Mouse (Mus musculus) forebrain, embryonic 12.5 days (tissue): ENCODE measurements around the gene Rab44. TPM values are rescaled to one million over a fixed set of nuclear protein-coding genes. Genes with fewer than 3 reads are reported as not detected.
"Not testable (repeated sequence)": the region's sequence is repeated elsewhere in the genome, so short reads cannot be mapped to it uniquely, and the experiment has no call there.

Source experiments
- ATAC-seq: fragments of 200-750 bp; cut with Nextera tagmentation; 2 replicates; pipeline ENCODE4 v1.8.0; 2017; ENCODE audit warnings: moderate TSS enrichment; ENCODE audit not compliant: low FRiP score
- H3K27ac ChIP-seq: fragments of 300-500 bp; sonication (generic); 2 replicates; pipeline ENCODE4 v1.5.1; 2016; ENCODE audit warnings: mild to moderate bottlenecking
- H3K27me3 ChIP-seq: fragments of 300-500 bp; sonication (generic); 2 replicates; pipeline ENCODE4 v1.6.1; 2016; ENCODE audit warnings: mild to moderate bottlenecking
- H3K36me3 ChIP-seq: fragments of 300-500 bp; sonication (generic); replicated peaks from 2 replicates; pipeline ENCODE4 v1.6.1; 2016; ENCODE audit warnings: mild to moderate bottlenecking
- H3K4me1 ChIP-seq: fragments of 300-500 bp; sonication (generic); 2 replicates; pipeline ENCODE4 v1.6.1; 2016
- H3K4me2 ChIP-seq: fragments of 300-500 bp; sonication (generic); 2 replicates; pipeline ENCODE4 v1.6.1; 2016; ENCODE audit warnings: mild to moderate bottlenecking, moderate library complexity
- H3K4me3 ChIP-seq: fragments of 300-500 bp; sonication (generic); replicated peaks from 2 replicates; pipeline ENCODE4 v1.5.1; 2016; ENCODE audit warnings: mild to moderate bottlenecking
- H3K9ac ChIP-seq: fragments of 300-500 bp; sonication (generic); 2 replicates; pipeline ENCODE4 v1.6.1; 2016; ENCODE audit warnings: mild to moderate bottlenecking
- H3K9me3 ChIP-seq: fragments of 300-500 bp; sonication (generic); 2 replicates; pipeline ENCODE4 v1.6.1; 2016
- WGBS: fragments of 180-500 bp; shearing (Covaris S2); methylation state at CpG from one replicate; pipeline ENCODE4 v1.1.7; 2016; 5-methylcytosine and 5-hydroxymethylcytosine counted together
- polyA plus RNA-seq: library from polyadenylated mRNA; unstranded; fragments of >200 nt; fragmentation: Nextera tagmentation; extraction: Ambion mirVana; gene quantifications from 2 replicates; pipeline ENCODE4 v1.2.1, GENCODE M21; 2016

The Rab44 gene
- 0.09 TPM in 1 of 2 replicates, not detected in the other for polyA plus RNA-seq

GRCm38 (mm10) chr17:29113591-29114352 is at the start of gene Rab44:
Gene Rab44 (plus strand): TSS chr17:29114145.
- Histone ChIP-seq H3K4me2 (no peak within 1 kb of the TSS), H3K27me3 (no peaks in the 10 kb centered on the region), H3K9me3 (no peaks in the 10 kb centered on the region), H3K4me3 (no peak within 1 kb of the TSS), H3K4me1 (no peaks in the 10 kb centered on the region), H3K36me3 (no peaks in the 10 kb centered on the region), H3K27ac (no peak within 1 kb of the TSS), H3K9ac (no peak within 1 kb of the TSS)
- no peak for ATAC-seq
- WGBS: 94% methylated on average over 13 of the region's 13 CpGs

- Histone ChIP-seq H3K4me1 (peaks cover 13% of the 10 kb centered on the region), H3K4me2 (no peak overlapping the region), H3K9ac (no peak overlapping the region), H3K4me3 (no peak overlapping the region), H3K27me3 (no peaks in the 10 kb centered on the region), H3K36me3 (no peaks in the 10 kb centered on the region), H3K27ac (no peak overlapping the region), H3K9me3 (no peaks in the 10 kb centered on the region)
- ATAC-seq: no peak
- 80% methylated on average over 21 of the region's 21 CpGs for WGBS
Measured at GRCm38 (mm10) chr17:29065245-29065940, 48.6 kb upstream of the Rab44 start.

GRCm38 (mm10) chr17:29065971-29066370 is 48.0 kb upstream of the Rab44 start:
- no peak overlapping the region for H3K27ac ChIP-seq
- WGBS: 94% methylated on average over 3 of the region's 3 CpGs
- peaks cover 15% of the 10 kb centered on the region for H3K4me1 ChIP-seq
- H3K27me3 ChIP-seq: no peaks in the 10 kb centered on the region
- H3K36me3 ChIP-seq: no peaks in the 10 kb centered on the region
- no peak overlapping the region for H3K4me2 ChIP-seq
- ATAC-seq: no peak
- no peaks in the 10 kb centered on the region for H3K9me3 ChIP-seq
- H3K4me3 ChIP-seq: no peak overlapping the region
- H3K9ac ChIP-seq: no peak overlapping the region

GRCm38 (mm10) chr17:29067416-29067815 is 46.5 kb upstream of the Rab44 start:
- H3K4me1 ChIP-seq: peaks cover 15% of the 10 kb centered on the region
- not testable (repeated sequence) for H3K27me3 ChIP-seq, H3K36me3 ChIP-seq, H3K27ac ChIP-seq, H3K9me3 ChIP-seq, H3K9ac ChIP-seq, H3K4me2 ChIP-seq, H3K4me3 ChIP-seq, ATAC-seq
- 85% methylated on average over 3 of the region's 3 CpGs for WGBS

GRCm38 (mm10) chr17:29067847-29068246 is 46.1 kb upstream of the Rab44 start:
- Histone ChIP-seq H3K9me3 (no peaks in the 10 kb centered on the region), H3K4me3 (no peak overlapping the region), H3K36me3 (no peaks in the 10 kb centered on the region), H3K27ac (no peak overlapping the region), H3K9ac (no peak overlapping the region), H3K27me3 (no peaks in the 10 kb centered on the region), H3K4me2 (no peak overlapping the region), H3K4me1 (peaks cover 13% of the 10 kb centered on the region)
- 55% methylated on average over 5 of the region's 5 CpGs for WGBS
- ATAC-seq: no peak

DNA sequence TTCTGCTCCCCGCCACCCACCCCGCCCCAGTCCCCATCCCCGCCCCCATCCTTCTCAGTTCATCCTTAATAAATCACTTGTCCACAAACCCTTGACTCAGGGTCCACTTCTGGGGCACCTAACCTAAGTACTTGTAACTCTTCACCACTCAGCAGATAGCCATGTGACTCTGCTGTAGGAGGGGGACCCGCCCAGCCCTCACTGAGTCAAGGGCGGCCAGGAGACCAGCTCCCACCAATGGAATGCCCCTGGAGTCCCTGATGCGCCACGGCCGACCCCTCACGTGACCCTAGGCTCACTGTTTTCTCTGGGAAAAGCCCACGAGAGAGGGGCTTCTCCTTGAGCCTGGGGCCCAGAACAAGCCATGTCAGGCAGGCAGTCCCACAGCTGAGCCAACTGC is 44.9 kb upstream of the Rab44 start:
- WGBS: 82% methylated on average over 10 of the region's 10 CpGs
- no peak for ATAC-seq
- no peaks in the 10 kb centered on the region for H3K9me3 ChIP-seq
- H3K4me2 ChIP-seq: no peak overlapping the region
- no peak overlapping the region for H3K27ac ChIP-seq
- H3K4me1 ChIP-seq: peaks cover 11% of the 10 kb centered on the region
- no peak overlapping the region for H3K9ac ChIP-seq
- no peaks in the 10 kb centered on the region; the same call in 1 of the 2 replicates for H3K27me3 ChIP-seq
- H3K36me3 ChIP-seq: no peaks in the 10 kb centered on the region
- no peak overlapping the region for H3K4me3 ChIP-seq

DNA sequence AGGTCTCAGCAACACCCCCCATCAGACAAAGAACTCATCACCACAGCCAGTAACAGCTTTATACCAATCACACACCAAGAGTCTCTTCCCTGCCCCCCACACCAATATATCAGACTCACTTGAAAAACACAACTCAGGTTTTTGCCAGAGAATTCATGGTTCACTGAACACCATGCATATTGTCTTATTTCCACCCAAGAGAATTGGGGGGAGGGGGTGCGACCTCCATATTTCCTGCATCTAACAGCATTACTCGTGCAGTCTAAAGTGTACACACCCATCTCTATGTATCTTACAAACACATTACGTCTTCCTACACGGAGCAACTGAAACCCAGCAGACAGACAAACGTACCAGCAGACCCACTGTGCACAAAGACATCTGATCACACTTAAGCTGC is 42.1 kb upstream of the Rab44 start:
- H3K9me3 ChIP-seq: no peaks in the 10 kb centered on the region
- ATAC-seq: no peak
- peaks cover 11% of the 10 kb centered on the region for H3K4me1 ChIP-seq
- H3K27me3 ChIP-seq: no peaks in the 10 kb centered on the region; the same call in 1 of the 2 replicates
- no peaks in the 10 kb centered on the region for H3K36me3 ChIP-seq
- H3K27ac ChIP-seq: no peak overlapping the region
- no peak overlapping the region for H3K4me2 ChIP-seq
- no peak overlapping the region for H3K9ac ChIP-seq
- H3K4me3 ChIP-seq: no peak overlapping the region
- 86% methylated on average over 5 of the region's 5 CpGs for WGBS

GRCm38 (mm10) chr17:29072701-29073307 is 41.1 kb upstream of the Rab44 start:
- Histone ChIP-seq H3K4me1 (peaks cover 12% of the 10 kb centered on the region), H3K4me3 (no peak overlapping the region), H3K9me3 (no peaks in the 10 kb centered on the region), H3K27me3 (no peaks in the 10 kb centered on the region; the same call in 1 of the 2 replicates), H3K27ac (no peak overlapping the region), H3K36me3 (no peaks in the 10 kb centered on the region), H3K9ac (no peak overlapping the region), H3K4me2 (no peak overlapping the region)
- 27% methylated on average over 11 of the region's 11 CpGs for WGBS
- ATAC-seq: no peak

GRCm38 (mm10) chr17:29073313-29073712 is 40.6 kb upstream of the Rab44 start:
- H3K27ac ChIP-seq: no peak overlapping the region
- H3K4me3 ChIP-seq: no peak overlapping the region

DNA sequence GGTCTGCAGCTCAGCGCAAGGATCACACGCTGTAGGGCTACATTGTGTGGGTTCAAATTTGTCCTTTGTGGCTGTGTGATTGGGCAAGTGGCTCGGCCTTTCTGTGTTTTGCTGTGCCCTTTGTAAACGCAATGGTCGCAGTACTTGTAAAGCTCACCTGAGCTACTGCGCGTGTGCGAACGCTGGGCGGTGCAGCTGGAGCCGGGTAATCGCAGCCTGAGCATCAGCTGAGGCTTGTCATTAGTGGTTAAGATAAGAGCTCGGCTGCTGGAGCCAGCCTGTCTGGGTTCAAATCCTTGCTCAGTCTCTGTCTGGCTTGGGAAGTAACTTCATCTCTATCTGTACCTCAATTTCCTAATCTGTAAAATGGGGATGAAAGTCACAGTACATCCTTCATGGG is 39.9 kb upstream of the Rab44 start:
- Histone ChIP-seq H3K36me3 (no peaks in the 10 kb centered on the region), H3K27me3 (no peaks in the 10 kb centered on the region; the same call in 1 of the 2 replicates), H3K9ac (no peak overlapping the region), H3K4me2 (no peak overlapping the region), H3K9me3 (no peaks in the 10 kb centered on the region), H3K4me3 (no peak overlapping the region), H3K27ac (no peak overlapping the region), H3K4me1 (peaks cover 24% of the 10 kb centered on the region)
- no peak for ATAC-seq
- WGBS: 84% methylated on average over 13 of the region's 13 CpGs

More at GRCm38 (mm10) chr17:29073313-29073712, 40.6 kb upstream of the Rab44 start:
- H3K27me3 ChIP-seq: no peaks in the 10 kb centered on the region; the same call in 1 of the 2 replicates
- no peak overlapping the region for H3K9ac ChIP-seq
- no peak for ATAC-seq
- H3K36me3 ChIP-seq: no peaks in the 10 kb centered on the region
- H3K4me1 ChIP-seq: peaks cover 17% of the 10 kb centered on the region
- WGBS: 68% methylated on average over 5 of the region's 5 CpGs
- H3K9me3 ChIP-seq: no peaks in the 10 kb centered on the region
- H3K4me2 ChIP-seq: no peak overlapping the region

GRCm38 (mm10) chr17:29076235-29076634 is 37.7 kb upstream of the Rab44 start:
- no peak overlapping the region for H3K4me3 ChIP-seq
- H3K4me1 ChIP-seq: peaks cover 30% of the 10 kb centered on the region
- peaks cover 13% of the 10 kb centered on the region for H3K27me3 ChIP-seq
- H3K4me2 ChIP-seq: no peak overlapping the region
- 87% methylated on average over 8 of the region's 8 CpGs for WGBS
- no peak for ATAC-seq
- H3K27ac ChIP-seq: no peak overlapping the region
- H3K36me3 ChIP-seq: no peaks in the 10 kb centered on the region
- no peaks in the 10 kb centered on the region for H3K9me3 ChIP-seq
- H3K9ac ChIP-seq: no peak overlapping the region

GRCm38 (mm10) chr17:29077786-29078509 is 36.0 kb upstream of the Rab44 start:
- H3K9ac ChIP-seq: 0 out of 2 replicates have a peak overlapping the region, but pooled peaks have one; percentile 34
- no peak overlapping the region for H3K27ac ChIP-seq
- peaks cover 25% of the 10 kb centered on the region for H3K27me3 ChIP-seq
- H3K9me3 ChIP-seq: no peaks in the 10 kb centered on the region
- no peak for ATAC-seq
- peak overlapping the region; percentile 45 for H3K4me2 ChIP-seq
- H3K4me1 ChIP-seq: peaks cover 34% of the 10 kb centered on the region
- H3K4me3 ChIP-seq: 0 out of 2 replicates have a peak overlapping the region, but pooled peaks have one; percentile 5
- H3K36me3 ChIP-seq: no peaks in the 10 kb centered on the region
- 22% methylated on average over 14 of the region's 14 CpGs for WGBS
